10 mouse cellular contexts compared by ENCODE assay signal in genomic region chr11:43776324-43776694, GRCm38 (mm10). TPM values are rescaled to one million over a fixed set of nuclear protein-coding genes. Genes with fewer than 3 reads are reported as not detected.
A peak's percentile ranks its signal among the peaks of the same experiment; 100 is the strongest.
DNase-seq lines count a peak whose midpoint lies in the region; ATAC-seq and TF ChIP-seq lines count a peak whose summit lies in the region.
"Had no signal": no experiment of that assay in that cellular context is flagged by ENCODE, and none has a peak within 500 bp of the region (broad histone marks: within the 10 kb centered on the region; RNA-seq: fewer than 3 reads in every experiment).

No protein-coding gene starts in this region.

- no peak for DNase-seq in gastrocnemius, adult 2 months
- no peak for DNase-seq in gastrocnemius, postnatal 25 days
- DNase-seq in testis, postnatal 14 days (ENCODE audit: low spot score) = no peak
- no peak for DNase-seq in retina, embryonic 14.5 days (ENCODE audit: low spot score)
- no peak for DNase-seq in layer of hippocampus, postnatal 36 days
- DNase-seq: layer of hippocampus, adult 9-11 months had no signal

- no peak for TF ChIP-seq CTCF in gastrocnemius, adult 2 months (IDR thresholded peaks at IDR 0.05)
- no peak for TF ChIP-seq CTCF in testis, adult 2 months (IDR thresholded peaks at IDR 0.05; ENCODE audit: control insufficient read depth, insufficient read depth, insufficient replicate concordance, low read depth, low read length)

- no peak overlapping the region for H3K27ac ChIP-seq in gastrocnemius, adult 2 months
- no peak overlapping the region for H3K27ac ChIP-seq in testis, adult 2 months (ENCODE audit: control insufficient read depth, insufficient read depth, low read depth, low read length)
- no peak overlapping the region for H3K27ac ChIP-seq in liver, embryonic 15.5 days (replicated peaks)

- no peaks in the 10 kb centered on the region for H3K9me3 ChIP-seq in liver, embryonic 15.5 days (replicated peaks)

- WGBS in liver, embryonic 15.5 days (ENCODE audit: insufficient replicate concordance) = 19% methylated on average over 8 of the region's 8 CpGs

- ATAC-seq in liver, embryonic 15.5 days (ENCODE audit: insufficient read depth) = no peak
- no peak for ATAC-seq in erythroblast, adult 5-6 weeks (replicated peaks; ENCODE audit: low FRiP score, poor library complexity, severe bottlenecking)

- no peak for TF ChIP-seq POLR2A in testis, adult 2 months (IDR thresholded peaks at IDR 0.05; ENCODE audit: control insufficient read depth, low read depth, low read length)

- no peaks in the 10 kb centered on the region for H3K27me3 ChIP-seq in testis, adult 2 months (ENCODE audit: control insufficient read depth, insufficient read depth, low read length)
- peaks cover 40% of the 10 kb centered on the region for H3K27me3 ChIP-seq in liver, embryonic 15.5 days

- H3K4me1 ChIP-seq in testis, adult 2 months (ENCODE audit: control insufficient read depth, insufficient read depth, low read length) = no peaks in the 10 kb centered on the region; the same call in 1 of the 2 replicates
- H3K4me1 ChIP-seq in liver, embryonic 15.5 days (replicated peaks) = no peaks in the 10 kb centered on the region

- H3K36me3 ChIP-seq in testis, adult 2 months (ENCODE audit: control insufficient read depth, insufficient read depth, low read length) = no peaks in the 10 kb centered on the region
- no peaks in the 10 kb centered on the region for H3K36me3 ChIP-seq in liver, embryonic 15.5 days (replicated peaks)

- peak overlapping the region; percentile 25; the same call in 1 of the 2 replicates for H3K4me2 ChIP-seq in liver, embryonic 15.5 days

- intact Hi-C loops in gastrocnemius, adult 2 months (cut with DNase I) = no loop called here

- peak overlapping the region; percentile 48 for H3K4me3 ChIP-seq in gastrocnemius, adult 2 months
- peak overlapping the region; percentile 49; the same call in 1 of the 2 replicates for H3K4me3 ChIP-seq in testis, adult 2 months (ENCODE audit: control insufficient read depth, low read depth, low read length)
- no peak overlapping the region for H3K4me3 ChIP-seq in liver, embryonic 15.5 days (replicated peaks)
- H3K4me3 ChIP-seq: erythroblast, embryonic 14.5 days had no signal

- H3K9ac ChIP-seq in liver, embryonic 15.5 days = no peak overlapping the region

RNA-seq across cellular contexts. Expression of gene Ttc1, which starts 28.5 kb away (rescaled TPM):
- total RNA-seq in gastrocnemius, adult 2 months (2021) = 10 to 100 TPM; 57.7 to 68.8 TPM
- 10 to 100 TPM; 51.1 to 52.1 TPM for total RNA-seq in gastrocnemius, postnatal 25 days (2021)
- polyA plus RNA-seq in testis, adult 2 months (2012; rRNA removed) = 38.6 and 44.9 TPM in 2 replicates
- 24.6 and 29.5 TPM in 2 replicates for polyA plus RNA-seq in liver, embryonic 15.5 days (2015; fragmentation: Nextera tagmentation; extraction: Ambion mirVana)
- total RNA-seq in erythroblast, adult 5-6 weeks (2015; ENCODE audit: low replicate concordance) = 10.2 and 25.9 TPM in 2 replicates
- total RNA-seq in erythroblast, adult 5-6 weeks (2017; ENCODE audit: low replicate concordance) = 18.9 and 20.5 TPM in 2 replicates
- 10 to 100 TPM; 58.8 to 61.0 TPM for total RNA-seq in layer of hippocampus, postnatal 36 days (2021)
